Mouse (Mus musculus): ENCODE measurements around the gene Zdhhc9.

Gene Zdhhc9

DNA sequence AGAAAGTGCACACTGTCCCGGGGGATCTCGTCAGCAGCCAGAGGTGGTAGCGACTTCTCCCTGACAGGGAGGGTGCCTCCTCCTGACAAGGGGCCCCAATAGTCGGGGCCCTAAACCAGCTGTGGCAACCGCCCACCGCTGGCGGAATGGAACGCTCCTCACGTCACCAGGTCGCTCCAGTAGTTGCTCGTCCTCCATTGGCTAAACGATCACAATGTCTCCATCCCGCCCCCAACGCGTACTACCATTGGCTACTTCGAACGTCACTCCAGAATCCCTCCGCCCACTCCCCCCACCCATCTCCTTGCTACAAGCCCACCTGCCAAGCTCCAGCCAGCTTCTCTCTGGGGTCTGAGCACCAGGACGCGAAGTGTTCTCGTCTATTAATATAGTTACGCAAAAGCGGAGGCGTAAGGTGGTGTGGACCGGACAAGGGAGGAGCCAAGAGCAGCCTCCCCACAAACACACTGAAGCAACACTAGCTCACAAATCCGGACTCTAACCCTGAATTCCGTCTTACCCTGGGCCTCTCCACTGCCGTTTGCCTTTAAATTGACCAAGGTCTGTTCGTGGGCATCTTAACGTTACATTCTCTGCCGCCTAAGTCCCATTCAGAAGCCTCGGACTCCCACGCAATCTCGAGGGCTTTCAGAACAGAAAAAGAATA is at the start of gene Zdhhc9:
Gene Zdhhc9 (minus strand): TSS at position 360 of the 667 bp plus-strand sequence.
- peak; percentile 93 for DNase-seq (ENCODE audit: low read depth)

DNA sequence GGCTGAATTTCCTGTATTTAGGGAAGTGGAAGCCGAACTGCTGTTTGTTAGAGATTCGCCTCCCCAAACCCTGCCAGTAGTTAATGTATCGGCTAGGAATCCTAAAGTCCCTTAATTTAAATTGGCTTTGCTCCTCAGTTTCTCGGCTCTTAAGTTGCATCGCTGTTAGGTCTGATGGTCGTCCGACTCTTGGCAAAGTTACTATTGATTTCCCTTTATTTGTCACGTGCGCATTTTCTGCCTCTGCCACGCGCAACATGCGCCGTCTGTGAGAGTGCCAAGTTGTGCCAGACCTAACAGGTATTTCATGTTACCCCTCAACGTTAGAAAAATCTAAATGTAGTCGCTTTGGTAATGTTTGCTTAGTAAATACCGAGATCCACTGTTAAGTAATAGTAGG is 48.3 kb upstream of the Zdhhc9 start:
- no peak for DNase-seq (ENCODE audit: low read depth)

DNA sequence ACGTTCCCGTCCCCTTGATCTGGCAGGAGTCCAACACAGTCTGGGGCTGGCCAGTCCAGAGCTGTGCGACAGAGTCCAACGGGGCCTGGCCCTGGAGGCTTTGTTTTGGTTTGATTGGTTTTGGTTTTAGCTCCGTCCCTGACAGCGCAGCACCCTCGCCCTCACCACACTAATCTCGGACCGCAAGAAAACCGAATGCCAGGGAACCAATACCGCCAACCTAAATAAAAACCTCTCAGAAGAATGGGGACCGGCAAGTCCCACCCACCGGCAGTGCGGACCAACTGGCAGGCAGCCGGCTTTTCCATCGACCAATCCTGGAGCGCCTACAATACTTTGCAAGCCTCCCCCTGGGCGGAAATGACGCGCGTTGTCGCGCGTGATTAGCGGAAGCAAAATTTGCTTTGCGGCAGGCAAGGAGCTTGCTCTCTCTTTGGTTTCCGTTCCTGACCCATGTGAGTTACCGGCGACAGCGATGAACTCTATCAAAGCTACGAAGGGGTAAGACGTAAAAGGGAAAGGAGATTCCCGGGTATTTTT is 47.9 kb upstream of the Zdhhc9 start, which contains the start of gene Utp14a:
Gene Utp14a (plus strand): TSS at position 395 of the 540 bp plus-strand sequence.
- peak; percentile 95 for DNase-seq (ENCODE audit: low read depth)

DNA sequence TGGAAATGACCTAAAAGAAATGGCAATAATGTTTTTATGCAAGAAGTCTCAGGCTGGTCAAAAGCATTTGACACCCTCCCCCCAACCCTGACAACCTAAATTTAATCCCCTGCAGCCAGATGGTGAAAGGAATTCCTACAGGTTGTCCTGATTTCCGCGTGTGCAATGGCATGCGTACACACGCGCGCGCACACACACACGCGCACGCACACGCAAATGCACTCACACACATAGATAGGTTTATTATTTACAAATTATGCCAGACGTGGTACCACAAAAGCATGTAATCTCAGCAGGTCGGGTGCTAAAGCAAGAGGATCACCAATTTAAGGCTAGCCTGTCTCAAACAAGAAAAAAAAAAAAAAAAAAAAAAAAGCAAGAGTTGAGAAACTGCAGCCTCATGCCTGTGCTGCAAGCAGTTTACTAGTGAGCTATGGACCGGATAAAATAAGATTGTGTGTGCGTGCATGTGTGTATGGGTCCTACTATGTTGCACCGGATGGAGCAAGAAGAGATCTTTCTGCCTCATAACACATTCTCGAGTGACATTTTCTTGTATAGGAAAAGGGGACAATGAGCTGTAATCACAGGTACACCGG is 47.3 kb upstream of the Zdhhc9 start:
- DNase-seq (ENCODE audit: low read depth): no peak

DNA sequence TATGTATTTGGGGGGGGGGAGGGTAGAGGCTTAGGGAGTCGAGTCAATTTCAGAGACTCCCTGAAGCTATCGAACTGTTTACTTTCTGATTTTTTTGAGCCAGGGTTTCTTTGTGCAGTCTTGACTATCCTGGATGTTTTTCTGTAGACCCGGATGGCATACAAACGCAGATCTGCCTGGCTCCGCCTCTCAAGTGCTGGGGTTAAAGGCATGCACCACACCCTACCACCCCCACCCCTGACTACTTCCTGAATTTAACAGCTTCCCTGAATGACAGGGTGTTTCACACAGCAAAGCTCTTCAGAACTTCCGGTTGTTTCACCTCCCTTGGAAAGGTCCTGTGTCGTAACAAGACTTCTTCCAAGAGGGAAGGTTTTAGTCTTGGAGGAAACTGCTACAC is 25.7 kb upstream of the Zdhhc9 start:
- peak; percentile 79 for DNase-seq (ENCODE audit: low read depth)

DNA sequence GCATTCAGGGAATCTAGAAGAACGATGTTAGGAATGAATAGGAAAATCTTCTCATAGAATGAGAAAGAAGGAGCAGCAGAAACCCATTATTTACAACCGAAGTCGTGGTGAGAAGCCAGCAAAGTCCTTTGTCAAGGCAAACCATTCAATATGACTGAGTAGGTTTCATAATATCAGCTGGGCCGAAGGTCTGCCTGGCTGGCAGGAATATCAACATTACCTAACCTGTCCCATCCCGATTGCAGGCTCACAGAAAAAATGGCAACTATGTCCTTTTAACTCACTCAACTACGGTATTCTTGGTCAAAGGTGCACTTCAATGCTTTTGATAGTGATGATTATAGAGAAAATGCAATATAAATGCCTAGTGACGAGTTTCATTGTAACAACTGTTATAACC is 17.5 kb upstream of the Zdhhc9 start:
- DNase-seq (ENCODE audit: low read depth): no peak

DNA sequence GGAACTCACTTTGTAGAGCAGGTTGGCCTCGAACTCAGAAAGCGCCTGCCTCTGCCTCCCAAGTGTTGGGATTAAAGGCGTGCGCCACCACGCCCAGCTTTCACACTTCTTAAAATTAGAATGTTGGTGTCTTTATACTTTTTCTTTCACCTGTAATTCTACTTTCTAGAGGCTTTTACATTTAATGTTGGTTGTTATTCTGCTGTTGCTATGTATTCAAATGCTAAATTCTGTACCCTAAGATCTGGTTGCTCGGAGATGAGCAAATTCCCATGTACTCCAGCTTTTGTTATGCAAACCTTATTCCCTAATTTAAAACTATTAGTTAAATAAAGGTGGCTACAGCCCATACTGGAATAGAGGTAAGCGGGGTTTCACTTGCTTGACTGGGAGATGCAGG is 14.0 kb upstream of the Zdhhc9 start:
- DNase-seq (ENCODE audit: low read depth): no peak

DNA sequence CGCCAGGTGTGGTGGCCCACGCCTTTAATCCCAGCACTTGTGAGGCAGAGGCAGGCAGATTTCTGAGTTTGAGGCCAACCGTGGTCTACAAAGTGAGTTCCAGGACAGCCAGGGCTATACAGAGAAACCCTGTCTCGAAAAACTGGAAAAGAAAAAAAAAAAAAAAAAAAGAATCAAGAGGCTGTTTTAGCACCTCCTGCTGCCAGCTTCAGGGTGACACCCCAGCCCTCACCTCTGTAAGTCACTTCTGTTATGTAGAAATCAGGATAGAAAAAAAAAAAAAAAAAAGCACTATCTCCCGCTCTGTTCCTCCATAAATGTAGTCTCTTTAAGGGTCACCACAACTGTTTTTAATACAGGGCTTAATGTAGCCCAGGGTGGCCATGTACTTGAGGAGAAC is 10.8 kb upstream of the Zdhhc9 start:
- DNase-seq (ENCODE audit: low read depth): no peak

DNA sequence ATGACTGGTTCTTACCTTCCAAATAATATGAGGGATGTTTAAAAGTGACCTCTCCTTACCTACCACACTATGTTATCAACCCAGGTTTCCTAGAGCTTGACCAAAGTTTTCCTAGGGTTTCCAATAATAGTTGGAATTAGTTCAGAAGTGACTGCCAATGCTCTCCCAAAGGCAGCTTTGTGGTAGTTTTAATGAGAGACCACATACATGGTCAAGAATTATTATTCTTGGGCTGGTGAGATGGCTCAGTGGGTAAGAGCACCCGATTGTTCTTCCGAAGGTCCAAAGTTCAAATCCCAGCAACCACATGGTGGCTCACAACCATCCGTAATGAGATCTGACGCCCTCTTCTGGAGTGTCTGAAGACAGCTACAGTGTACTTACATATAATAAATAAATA is 1.1 kb upstream of the Zdhhc9 start:
- DNase-seq (ENCODE audit: low read depth): peak; percentile 3

DNA sequence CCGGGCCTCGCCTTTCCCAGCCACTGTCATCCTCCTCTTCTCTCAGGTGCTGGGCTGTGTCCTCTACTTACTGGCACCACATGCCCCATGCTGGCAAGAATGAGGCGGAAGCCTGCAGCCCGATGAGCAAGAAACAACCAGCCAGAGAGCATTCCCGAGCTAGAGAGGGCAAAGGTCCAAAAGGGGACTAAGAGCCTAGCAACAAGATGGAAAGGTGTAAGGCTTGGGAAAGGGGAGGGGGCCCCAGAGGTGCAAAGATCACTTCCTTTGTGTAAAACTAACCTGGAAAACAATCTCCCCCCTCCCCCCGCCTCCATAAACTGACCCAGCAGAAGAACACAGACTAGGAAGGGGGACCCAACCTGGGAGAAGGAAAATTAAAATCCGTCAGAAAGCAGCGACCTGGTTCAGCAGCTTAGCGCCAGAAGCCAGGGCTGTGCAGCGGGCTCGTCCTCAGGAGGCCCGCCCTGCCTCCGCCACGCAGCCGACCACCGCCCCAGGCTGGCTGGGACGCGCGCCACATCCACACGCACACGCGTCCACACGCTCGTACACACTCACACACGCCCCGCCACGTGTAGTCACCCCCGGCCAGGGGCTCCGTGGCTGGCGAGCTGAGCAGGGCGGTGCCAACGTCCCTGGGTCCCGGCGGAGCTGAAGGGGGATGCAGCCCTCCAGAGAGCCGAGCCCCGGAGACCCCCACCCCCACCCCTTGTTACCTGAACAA is 754 bp downstream of the Zdhhc9 start:
- DNase-seq (ENCODE audit: low read depth): peak; percentile 9

DNA sequence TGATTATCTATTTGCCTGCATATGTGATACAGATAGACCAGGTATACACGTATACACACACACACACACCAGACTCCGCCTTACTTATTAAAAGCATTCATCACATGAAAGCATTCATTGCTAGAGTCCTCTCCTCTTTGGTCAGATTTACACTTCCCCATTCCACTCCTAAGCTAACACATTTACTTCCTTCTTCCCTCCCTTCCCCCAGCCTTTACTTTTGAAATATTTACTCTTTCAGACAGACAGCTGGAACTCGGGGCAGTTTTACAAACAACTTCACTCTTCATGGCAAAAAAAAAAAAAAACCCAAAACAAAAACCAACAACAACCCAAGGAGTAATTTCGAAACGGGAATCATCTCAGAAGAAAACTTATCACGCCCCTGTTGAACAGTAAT is 4.2 kb downstream of the Zdhhc9 start:
- no peak for DNase-seq (ENCODE audit: low read depth)

DNA sequence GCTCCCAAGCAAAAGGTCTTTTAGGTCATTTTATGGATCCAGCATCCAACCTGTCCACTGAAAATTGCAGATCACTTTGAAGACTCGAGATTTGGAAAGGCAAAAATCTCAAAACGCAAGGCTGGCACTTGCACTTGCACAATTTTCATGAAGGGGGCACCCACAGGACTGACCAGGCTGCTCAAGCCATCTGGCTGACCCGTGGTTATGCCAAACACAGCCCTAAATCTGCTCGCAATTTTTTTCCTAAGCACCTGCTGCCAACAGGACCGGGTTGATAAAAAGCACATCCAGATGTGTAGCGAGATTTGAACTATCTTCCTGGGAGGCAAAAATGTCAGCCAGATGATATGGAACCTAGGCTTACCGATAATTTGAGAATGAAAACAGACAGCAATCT is 4.9 kb downstream of the Zdhhc9 start:
- DNase-seq (ENCODE audit: low read depth): no peak

DNA sequence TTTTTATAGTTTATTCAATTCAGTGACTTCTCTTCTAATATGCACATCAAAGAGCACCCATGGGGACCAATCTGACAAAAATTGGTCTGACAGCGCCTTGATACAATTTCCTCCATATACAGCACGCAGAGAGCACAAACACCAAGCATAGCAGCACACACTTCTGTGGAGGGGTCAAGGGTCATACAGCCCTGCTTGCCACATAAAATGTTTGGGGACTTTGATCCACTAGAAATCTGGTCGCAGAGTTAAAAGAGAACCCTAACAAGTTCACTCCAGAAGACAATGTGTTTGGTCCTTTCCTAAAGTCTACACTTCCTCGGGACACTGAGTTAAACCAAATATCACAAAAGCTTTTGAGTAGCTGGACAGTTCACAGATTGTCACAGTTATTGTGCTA is 5.7 kb downstream of the Zdhhc9 start:
- no peak for DNase-seq (ENCODE audit: low read depth)

DNA sequence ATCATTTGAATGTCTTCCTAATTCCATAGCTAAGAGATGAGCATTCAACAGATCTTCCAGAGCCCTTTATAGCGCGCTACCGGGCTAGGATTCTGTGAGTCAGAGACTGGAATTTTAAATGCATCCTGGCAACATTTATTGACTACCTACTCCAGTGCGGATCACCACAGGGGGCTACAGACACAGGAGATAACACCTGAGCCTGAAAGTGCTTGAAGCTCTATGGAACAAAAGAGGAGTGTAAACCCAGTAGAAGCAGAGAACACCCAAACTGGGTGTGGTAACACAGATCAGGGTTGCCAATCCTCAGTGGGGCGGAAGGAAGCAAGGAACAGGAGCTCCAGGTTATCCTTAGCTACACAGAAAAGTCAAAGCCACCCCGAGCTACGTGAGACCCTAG is 6.2 kb downstream of the Zdhhc9 start:
- no peak for DNase-seq (ENCODE audit: low read depth)

DNA sequence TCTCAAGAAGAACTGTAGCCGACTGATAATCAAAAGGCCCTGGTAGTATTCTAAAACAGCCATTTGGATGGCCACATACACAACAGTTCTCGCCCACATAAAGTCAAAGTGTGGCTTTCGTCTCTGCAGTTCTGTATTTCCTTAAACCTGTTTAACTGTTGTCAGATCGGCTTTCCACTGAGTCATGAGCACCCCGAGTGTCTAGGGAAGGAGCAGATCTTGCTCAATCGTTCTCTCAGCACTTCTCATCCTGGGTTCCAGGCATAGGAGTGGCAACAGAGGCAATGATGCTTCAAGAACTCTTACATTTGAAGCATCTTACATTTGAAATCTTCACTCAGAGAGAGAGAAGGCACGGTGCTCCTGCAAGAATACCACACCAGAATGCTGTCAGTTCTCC is 6.7 kb downstream of the Zdhhc9 start:
- no peak for DNase-seq (ENCODE audit: low read depth)

DNA sequence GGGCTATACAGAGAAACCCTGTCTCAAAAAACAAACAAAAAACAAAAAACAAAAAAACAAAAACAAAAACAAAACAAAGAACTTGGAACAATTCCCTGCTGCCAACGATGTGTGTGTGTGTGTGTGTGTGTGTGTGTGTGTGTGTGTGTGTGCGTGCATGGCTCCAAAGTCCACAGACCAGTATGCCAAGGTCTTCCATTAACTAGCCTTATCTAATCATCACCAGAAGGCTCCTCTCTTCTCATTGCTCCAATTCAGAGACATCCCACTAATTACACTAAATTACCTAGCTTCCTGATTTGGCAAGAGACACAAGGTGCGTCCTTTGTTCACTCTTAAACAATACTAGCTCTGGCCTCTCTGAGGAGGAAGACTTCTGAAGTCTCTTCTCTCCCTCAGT is 8.0 kb downstream of the Zdhhc9 start:
- no peak for DNase-seq (ENCODE audit: low read depth)

DNA sequence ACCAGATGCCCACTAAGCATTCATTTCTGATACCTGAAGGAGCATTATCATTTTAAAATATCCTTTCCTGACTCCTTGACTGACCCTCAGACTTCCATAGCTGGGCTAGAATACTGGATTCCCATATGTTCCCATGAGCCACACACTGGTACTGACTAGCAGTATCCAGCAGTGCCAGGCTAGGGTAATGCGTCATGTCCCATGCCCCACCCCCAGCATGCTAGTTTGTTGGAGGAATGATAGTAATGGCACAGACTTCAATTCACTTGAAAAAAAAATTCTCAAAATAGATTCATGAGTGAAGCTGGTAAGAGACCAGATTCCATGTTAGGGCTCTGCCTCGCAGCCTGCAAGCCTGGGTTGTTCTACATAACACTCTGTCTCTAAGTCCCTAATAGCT is 9.7 kb downstream of the Zdhhc9 start:
- DNase-seq (ENCODE audit: low read depth): no peak

DNA sequence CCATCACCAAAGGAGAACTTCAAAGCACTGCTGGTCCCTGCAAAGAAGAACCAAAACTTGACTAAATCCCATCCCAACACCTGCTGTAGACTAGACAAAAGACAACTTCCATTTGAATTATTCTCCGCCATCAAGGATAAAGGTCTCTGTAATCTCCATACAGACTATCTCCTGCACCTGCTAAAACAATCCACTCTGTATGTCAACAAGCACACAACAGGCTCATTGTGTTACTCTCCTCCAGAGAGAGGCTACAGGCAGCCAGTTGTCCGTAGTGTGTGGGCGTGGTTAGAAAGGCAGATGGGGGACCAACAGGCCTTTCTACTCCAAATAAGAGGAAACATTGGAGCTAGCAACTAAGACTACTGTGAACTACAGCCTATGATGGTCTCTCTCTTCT is 10.8 kb downstream of the Zdhhc9 start:
- DNase-seq (ENCODE audit: low read depth): no peak

DNA sequence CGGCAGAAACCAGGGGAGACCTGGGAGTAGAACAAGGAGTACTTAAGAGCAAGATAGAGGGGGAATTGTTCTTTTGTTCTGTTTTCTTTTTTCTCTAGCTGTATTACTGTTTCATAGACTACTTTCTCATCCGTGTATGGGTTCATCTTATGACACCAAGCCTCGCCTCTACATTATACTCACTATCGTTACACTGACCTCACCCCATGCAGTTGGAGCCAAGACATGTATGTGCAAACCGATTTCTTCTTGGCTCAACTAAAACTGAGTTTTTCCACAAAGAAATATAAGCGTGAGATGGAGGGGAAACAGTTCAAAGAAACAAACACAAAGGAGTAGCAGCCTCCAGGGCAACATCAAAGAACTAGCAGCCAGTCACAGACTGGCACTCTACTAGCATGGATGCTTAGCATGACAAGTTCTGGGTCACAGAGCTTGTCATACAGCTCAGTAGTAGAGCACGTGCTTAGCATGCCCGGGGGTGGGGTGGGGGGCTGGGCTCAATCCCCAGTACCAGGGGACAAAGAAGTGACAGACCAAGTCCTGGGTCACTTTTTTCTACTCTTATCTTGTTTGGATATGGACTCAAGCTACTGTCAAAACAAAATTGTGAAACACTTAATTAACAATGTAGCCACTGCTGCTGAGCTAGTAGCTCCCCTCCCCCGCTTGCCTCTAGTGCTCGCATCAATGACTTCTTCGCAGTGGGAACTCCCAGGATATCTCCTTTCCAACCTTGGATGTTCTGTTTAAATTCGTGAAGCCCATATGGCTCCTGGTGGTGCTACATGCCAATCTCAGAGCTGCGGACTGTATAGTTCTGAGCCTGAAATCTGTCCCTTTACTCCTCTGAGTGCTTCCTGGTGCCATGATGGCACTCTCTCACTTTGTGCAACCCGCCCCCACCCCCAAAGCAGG is 15.2 kb downstream of the Zdhhc9 start:
- no peak for DNase-seq (ENCODE audit: low read depth)

DNA sequence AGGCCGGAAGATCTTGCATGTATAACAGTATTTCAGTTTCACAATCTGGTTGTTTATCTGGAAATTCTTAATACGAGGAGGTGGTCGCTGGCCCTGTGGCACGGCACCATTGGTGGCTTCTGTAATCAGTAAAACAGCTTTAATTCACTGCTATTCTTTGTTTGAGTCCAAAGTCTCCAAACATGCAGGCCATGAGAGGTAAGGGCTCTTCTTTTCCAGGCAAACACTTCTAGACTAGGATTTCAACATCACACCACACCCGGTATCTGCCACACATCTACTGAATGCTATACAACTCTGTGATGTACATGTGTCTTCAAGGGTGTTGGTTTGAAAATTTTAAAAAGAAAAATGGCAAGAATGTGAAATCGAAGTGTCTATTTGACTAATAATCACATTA is 17.4 kb downstream of the Zdhhc9 start:
- no peak for DNase-seq (ENCODE audit: low read depth)

DNA sequence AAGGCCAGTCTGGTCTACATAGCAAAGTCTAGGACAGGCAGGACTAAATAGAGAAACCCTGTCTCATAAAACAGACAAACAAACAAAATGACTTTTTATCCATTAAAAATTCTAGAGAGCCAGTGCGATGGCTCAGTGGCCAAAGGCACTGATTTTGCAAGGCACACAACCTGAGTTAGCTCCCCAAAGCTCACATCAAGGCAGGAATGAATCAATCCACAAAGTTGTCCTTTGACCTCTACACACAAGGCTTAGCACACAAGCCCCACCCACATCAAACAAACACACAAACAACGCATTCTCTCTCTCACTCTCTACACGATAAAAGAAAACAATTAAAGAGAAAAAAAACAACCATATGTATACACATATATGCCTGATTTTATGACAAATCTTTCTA is 24.0 kb downstream of the Zdhhc9 start:
- no peak for DNase-seq (ENCODE audit: low read depth)

DNA sequence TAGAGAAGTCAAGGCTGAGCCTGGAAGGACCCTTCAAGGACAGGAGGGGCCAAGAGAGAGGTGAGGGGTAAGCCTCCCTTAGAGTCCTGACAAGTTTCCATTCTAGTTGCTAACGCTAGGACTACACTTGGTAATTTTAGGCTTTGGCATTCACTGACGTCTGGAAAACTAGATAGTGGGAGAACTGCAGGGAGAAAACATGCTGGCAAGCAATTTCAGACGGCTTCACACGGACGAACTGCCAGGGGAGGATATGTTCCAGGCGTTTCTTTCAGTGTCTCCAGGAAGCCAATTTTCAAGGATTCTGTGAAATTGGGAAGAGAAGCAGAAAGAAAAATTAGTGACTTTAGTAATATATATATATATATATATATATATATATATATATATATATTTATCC is 26.8 kb downstream of the Zdhhc9 start:
- DNase-seq (ENCODE audit: low read depth): no peak
